In the genomic region with DNA sequence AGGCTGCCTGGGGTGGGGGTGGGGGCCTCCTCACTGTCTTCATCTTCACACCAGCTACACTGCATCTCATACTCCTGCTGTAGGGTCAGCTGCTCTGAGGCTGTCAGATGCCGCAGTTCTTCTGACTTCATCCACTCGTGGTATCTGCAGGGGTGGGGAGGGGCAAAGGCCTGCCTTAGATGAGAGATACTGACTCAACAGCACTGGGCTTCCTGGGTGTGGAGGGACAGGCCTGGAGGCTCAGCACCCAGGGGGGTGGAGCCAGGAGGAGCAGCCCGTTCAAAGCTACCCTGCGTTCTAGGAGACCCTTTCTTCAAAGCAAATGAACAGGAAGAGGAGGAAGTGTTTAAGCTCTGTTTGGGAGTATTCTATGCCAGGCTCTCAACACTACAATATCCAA, we compare ENCODE assay signal across 19 mouse cellular contexts. TPM values are rescaled to one million over a fixed set of nuclear protein-coding genes. Genes with fewer than 3 reads are reported as not detected.
DNase-seq lines count a peak whose midpoint lies in the region; ATAC-seq and TF ChIP-seq lines count a peak whose summit lies in the region.
"Had no signal": no experiment of that assay in that cellular context is flagged by ENCODE, and none has a peak within 500 bp of the region (broad histone marks: within the 10 kb centered on the region; RNA-seq: fewer than 3 reads in every experiment).

No protein-coding gene starts in this region.

- H3K27ac ChIP-seq in MEL (ENCODE audit: control insufficient read depth, low read depth, low read length), result peak overlapping the region; percentile 51
- no peak overlapping the region for H3K27ac ChIP-seq in liver, embryonic 13.5 days
- no peak overlapping the region for H3K27ac ChIP-seq in hindbrain, embryonic 12.5 days
- H3K27ac ChIP-seq: heart, embryonic 15.5 days; neural tube, embryonic 13.5 days had no signal

- no peaks in the 10 kb centered on the region for H3K9me3 ChIP-seq in MEL (replicated peaks; ENCODE audit: insufficient read depth, low read length)
- H3K9me3 ChIP-seq in liver, embryonic 13.5 days (replicated peaks), result no peaks in the 10 kb centered on the region; the same call in 1 of the 2 replicates
- no peaks in the 10 kb centered on the region for H3K9me3 ChIP-seq in hindbrain, embryonic 12.5 days (replicated peaks)
- H3K9me3 ChIP-seq: heart, embryonic 15.5 days; neural tube, embryonic 13.5 days had no signal

- no peak for ATAC-seq in liver, embryonic 13.5 days (ENCODE audit: low read depth)
- no peak for ATAC-seq in hindbrain, embryonic 12.5 days (ENCODE audit: low FRiP score)

- H3K9ac ChIP-seq in MEL (ENCODE audit: control insufficient read depth, low read depth, low read length, poor library complexity, severe bottlenecking), result peak overlapping the region; percentile 52
- H3K9ac ChIP-seq in liver, embryonic 13.5 days, result 0 out of 2 replicates have a peak overlapping the region, but pooled peaks have one; percentile 29
- no peak overlapping the region for H3K9ac ChIP-seq in hindbrain, embryonic 12.5 days
- H3K9ac ChIP-seq: heart, embryonic 15.5 days; neural tube, embryonic 13.5 days had no signal

- TF ChIP-seq RAD21 in MEL (IDR thresholded peaks at IDR 0.05; ENCODE audit: low read depth, low read length), result no peak

- peaks cover 26% of the 10 kb centered on the region for H3K79me2 ChIP-seq in MEL (ENCODE audit: control insufficient read depth, insufficient read depth, low read length, poor library complexity)

- DNase-seq in heart, adult 11 months, result peak; percentile 94
- DNase-seq in heart, postnatal 36 days, result no peak
- peak; percentile 1 for DNase-seq in ovary, adult 18-20 months (ENCODE audit: low spot score)
- no peak for DNase-seq in ovary, postnatal 36 days (ENCODE audit: low spot score)
- DNase-seq in MEL (ENCODE audit: low read depth, low spot score), result peak; percentile 76
- no peak for DNase-seq in liver, embryonic 13.5 days
- no peak for DNase-seq in adrenal gland, adult 2 months
- DNase-seq: adrenal gland, postnatal 25 days; cerebellum, adult 11-12 months; gastrocnemius, postnatal 10 days; heart, adult 18-20 months; kidney, adult 9 months; kidney, postnatal 4 days; lung, adult 2 months; spleen, adult 18-20 months had no signal

- WGBS in liver, embryonic 13.5 days (ENCODE audit: insufficient replicate concordance), result 27% methylated on average over 4 of the region's 4 CpGs
- WGBS in hindbrain, embryonic 12.5 days, result 51% methylated on average over 4 of the region's 4 CpGs

- intact Hi-C loops in heart, postnatal 36 days (cut with DNase I), result no loop called here

- no peak for TF ChIP-seq CTCF in MEL (IDR thresholded peaks at IDR 0.05 in 2 of 3, conservative IDR thresholded peaks at IDR 0.05 in 1 of 3; ENCODE audit: control insufficient read depth in 1 of 3, insufficient read depth in 1 of 3, low read depth in 2 of 3, low read length in 3 of 3, poor library complexity in 1 of 3, severe bottlenecking in 1 of 3)

- H3K36me3 ChIP-seq in MEL (ENCODE audit: control insufficient read depth in 1 of 2, insufficient read depth in 2 of 2, low read length in 2 of 2), result peaks cover 2 to 32% of the 10 kb centered on the region in 2 experiments
- peaks cover 18% of the 10 kb centered on the region for H3K36me3 ChIP-seq in liver, embryonic 13.5 days
- H3K36me3 ChIP-seq in hindbrain, embryonic 12.5 days, result no peaks in the 10 kb centered on the region
- H3K36me3 ChIP-seq: heart, embryonic 15.5 days had no signal

- H3K4me1 ChIP-seq in MEL (ENCODE audit: control insufficient read depth in 1 of 2, insufficient read depth in 2 of 2, low read length in 2 of 2), result peaks cover 14 to 28% of the 10 kb centered on the region in 2 experiments
- H3K4me1 ChIP-seq in liver, embryonic 13.5 days (replicated peaks), result peaks cover 52% of the 10 kb centered on the region
- peaks cover 18% of the 10 kb centered on the region for H3K4me1 ChIP-seq in hindbrain, embryonic 12.5 days

- H3K4me3 ChIP-seq in MEL (ENCODE audit: control insufficient read depth in 1 of 2, insufficient read depth in 1 of 2, low read depth in 2 of 2, low read length in 2 of 2), result peak overlapping the region in 1 of 2 experiments; percentile 14; a peak in 2 of 4 replicates
- no peak overlapping the region for H3K4me3 ChIP-seq in liver, embryonic 13.5 days (replicated peaks)
- H3K4me3 ChIP-seq in hindbrain, embryonic 12.5 days, result no peak overlapping the region
- H3K4me3 ChIP-seq: heart, embryonic 15.5 days; neural tube, embryonic 13.5 days had no signal

- H3K27me3 ChIP-seq in MEL (ENCODE audit: control insufficient read depth in 1 of 2, insufficient read depth in 2 of 2, low read length in 2 of 2), result no peaks in the 10 kb centered on the region
- no peaks in the 10 kb centered on the region for H3K27me3 ChIP-seq in liver, embryonic 13.5 days
- H3K27me3 ChIP-seq in hindbrain, embryonic 12.5 days, result no peaks in the 10 kb centered on the region
- H3K27me3 ChIP-seq: heart, embryonic 15.5 days; neural tube, embryonic 13.5 days had no signal

- peak in 1 of 2 experiments; percentile 31; a peak in 1 of 4 replicates for TF ChIP-seq POLR2A in MEL (IDR thresholded peaks at IDR 0.05; ENCODE audit: control insufficient read depth in 1 of 2, insufficient read depth in 1 of 2, low read depth in 1 of 2, low read length in 2 of 2, poor library complexity in 1 of 2)

- 0 out of 4 replicates have a peak, but pooled peaks of 1 of the 2 experiments have one; percentile 33 for TF ChIP-seq EP300 in MEL (IDR thresholded peaks at IDR 0.05; ENCODE audit: low read depth in 1 of 2, low read length in 2 of 2)

- no peak overlapping the region for H3K4me2 ChIP-seq in liver, embryonic 13.5 days
- H3K4me2 ChIP-seq in hindbrain, embryonic 12.5 days (replicated peaks), result no peak overlapping the region
- H3K4me2 ChIP-seq: heart, embryonic 15.5 days; neural tube, embryonic 13.5 days had no signal

TF ChIP-seq in MEL, 35 proteins besides CTCF, POLR2A, EP300 and RAD21 (continues in another document):
- peak; percentile 83 for TF ChIP-seq MAZ (IDR thresholded peaks at IDR 0.05; ENCODE audit: low read depth, low read length)
- TF ChIP-seq MAX (IDR thresholded peaks at IDR 0.05; ENCODE audit: low read length), result no peak
- peak; percentile 52; the same call in 1 of the 2 replicates for TF ChIP-seq ELF1 (IDR thresholded peaks at IDR 0.05; ENCODE audit: low read depth, low read length)
- peak; percentile 59 for TF ChIP-seq MXI1 (IDR thresholded peaks at IDR 0.05; ENCODE audit: low read depth, low read length)
- TF ChIP-seq HCFC1 (IDR thresholded peaks at IDR 0.05; ENCODE audit: low read depth, low read length), result 0 out of 2 replicates have a peak, but pooled peaks have one; percentile 34
- no peak for TF ChIP-seq MEF2A (IDR thresholded peaks at IDR 0.05; ENCODE audit: extremely low read depth, insufficient replicate concordance, low read depth, low read length, poor library complexity, severe bottlenecking)
- peak; percentile 50 for TF ChIP-seq SIN3A (IDR thresholded peaks at IDR 0.05; ENCODE audit: low read length)
- TF ChIP-seq TBP (IDR thresholded peaks at IDR 0.05; ENCODE audit: low read depth, low read length), result peak; percentile 67; the same call in 1 of the 2 replicates
- TF ChIP-seq MYC (IDR thresholded peaks at IDR 0.05; ENCODE audit: low read depth, low read length), result 0 out of 2 replicates have a peak, but pooled peaks have one; percentile 20
- TF ChIP-seq BHLHE40 (IDR thresholded peaks at IDR 0.05; ENCODE audit: borderline replicate concordance, low read depth, low read length), result 0 out of 2 replicates have a peak, but pooled peaks have one; percentile 11
- TF ChIP-seq ETS1 (IDR thresholded peaks at IDR 0.05; ENCODE audit: low read depth, low read length), result peak; percentile 54; the same call in 1 of the 2 replicates

RNA-seq across cellular contexts. Expression of a gene that starts 2.3 kb away (rescaled TPM):
- 10 to 100 TPM; 10.4 to 12.5 TPM for total RNA-seq in heart, postnatal 36 days (2021)
- 23.4 and 24.8 TPM in 2 replicates for total RNA-seq in MEL (2012; rRNA removed)
- polyA plus RNA-seq in MEL (2012; ENCODE audit: insufficient read depth in 1 of 2, insufficient read length in 2 of 2, low read depth in 1 of 2, low replicate concordance in 2 of 2, missing spikeins in 1 of 2), result 10 to 100 TPM in 1 of 2 experiments, not detected in 1; 21.9 TPM
- 5.1 and 6.8 TPM in 2 replicates for polyA plus RNA-seq in liver, embryonic 13.5 days (2015; fragmentation: Nextera tagmentation; extraction: Ambion mirVana)
- 10 to 100 TPM; 23.7 to 27.9 TPM for total RNA-seq in adrenal gland, adult 2 months (2021)
- polyA plus RNA-seq in adrenal gland, adult 2 months (2012; rRNA removed), result 26.5 and 34.7 TPM in 2 replicates
- 9.0 and 10.4 TPM in 2 replicates for polyA plus RNA-seq in hindbrain, embryonic 12.5 days (2016; fragmentation: Nextera tagmentation; extraction: Ambion mirVana)

RNA-seq across cellular contexts. Expression of a gene that starts 2.7 kb away (rescaled TPM):
- 10 to 100 TPM; 19.8 to 28.0 TPM for total RNA-seq in heart, postnatal 36 days (2021)
- total RNA-seq in MEL (2012; rRNA removed), result 80.2 and 92.4 TPM in 2 replicates
- polyA plus RNA-seq in MEL (2012; ENCODE audit: insufficient read depth in 1 of 2, insufficient read length in 2 of 2, low read depth in 1 of 2, low replicate concordance in 2 of 2, missing spikeins in 1 of 2), result 10 to 100 TPM in 1 of 2 experiments, not detected in 1; 46.1 TPM
- polyA plus RNA-seq in liver, embryonic 13.5 days (2015; fragmentation: Nextera tagmentation; extraction: Ambion mirVana), result 11.9 and 13.3 TPM in 2 replicates
- total RNA-seq in adrenal gland, adult 2 months (2021), result 10 to 100 TPM; 20.0 to 29.2 TPM
- polyA plus RNA-seq in adrenal gland, adult 2 months (2012; rRNA removed), result 12.0 and 16.2 TPM in 2 replicates
- polyA plus RNA-seq in hindbrain, embryonic 12.5 days (2016; fragmentation: Nextera tagmentation; extraction: Ambion mirVana), result 19.1 and 21.1 TPM in 2 replicates

RNA-seq across cellular contexts. Expression of a gene that starts 21.8 kb away (rescaled TPM):
- total RNA-seq in heart, postnatal 36 days (2021), result 10 to 100 TPM in 1 of 2 experiments, 1 to 10 TPM in 1; 9.9 to 10.5 TPM
- 124 and 127 TPM in 2 replicates for total RNA-seq in MEL (2012; rRNA removed)
- polyA plus RNA-seq in MEL (2012; ENCODE audit: insufficient read depth in 1 of 2, insufficient read length in 2 of 2, low read depth in 1 of 2, low replicate concordance in 2 of 2, missing spikeins in 1 of 2), result 100 to 1,000 TPM in 1 of 2 experiments, not detected in 1; 112 TPM
- 59.8 and 69.9 TPM in 2 replicates for polyA plus RNA-seq in liver, embryonic 13.5 days (2015; fragmentation: Nextera tagmentation; extraction: Ambion mirVana)
- 10 to 100 TPM; 15.6 to 26.2 TPM for total RNA-seq in adrenal gland, adult 2 months (2021)
- polyA plus RNA-seq in adrenal gland, adult 2 months (2012; rRNA removed), result 14.8 and 15.0 TPM in 2 replicates
- polyA plus RNA-seq in hindbrain, embryonic 12.5 days (2016; fragmentation: Nextera tagmentation; extraction: Ambion mirVana), result 35.7 and 42.3 TPM in 2 replicates

RNA-seq across cellular contexts. Expression of a gene that starts 51.2 kb away (rescaled TPM):
- total RNA-seq in heart, postnatal 36 days (2021), result under 1 TPM; 0.08 to 0.33 TPM
- total RNA-seq in MEL (2012; rRNA removed), result 0.12 and 0.26 TPM in 2 replicates
- under 1 TPM in 1 of 2 experiments, not detected in 1; 0.46 TPM for polyA plus RNA-seq in MEL (2012; ENCODE audit: insufficient read depth in 1 of 2, insufficient read length in 2 of 2, low read depth in 1 of 2, low replicate concordance in 2 of 2, missing spikeins in 1 of 2)
- 0.97 TPM in 2 replicates for polyA plus RNA-seq in liver, embryonic 13.5 days (2015; fragmentation: Nextera tagmentation; extraction: Ambion mirVana)
- total RNA-seq in adrenal gland, adult 2 months (2021), result under 1 TPM; 0.55 to 0.90 TPM
- 1.00 and 1.3 TPM in 2 replicates for polyA plus RNA-seq in adrenal gland, adult 2 months (2012; rRNA removed)
- polyA plus RNA-seq in hindbrain, embryonic 12.5 days (2016; fragmentation: Nextera tagmentation; extraction: Ambion mirVana), result 0.27 TPM in 1 of 2 replicates, not detected in the other
- polyA plus RNA-seq: forebrain, embryonic 11.5 days had no signal

Comparison
In these comparisons a context has a peak if more than half of its experiments do, and no peak if none do; other contexts are left out.
1. DNase-seq: peak in heart, adult 11 months (single experiment), ovary, adult 18-20 months (single experiment) and MEL (single experiment); none in heart, postnatal 36 days (0 of 2), ovary, postnatal 36 days (single experiment), liver, embryonic 13.5 days (single experiment) and adrenal gland, adult 2 months (single experiment).